11 mouse cellular contexts compared by ENCODE assay signal in the genomic region with DNA sequence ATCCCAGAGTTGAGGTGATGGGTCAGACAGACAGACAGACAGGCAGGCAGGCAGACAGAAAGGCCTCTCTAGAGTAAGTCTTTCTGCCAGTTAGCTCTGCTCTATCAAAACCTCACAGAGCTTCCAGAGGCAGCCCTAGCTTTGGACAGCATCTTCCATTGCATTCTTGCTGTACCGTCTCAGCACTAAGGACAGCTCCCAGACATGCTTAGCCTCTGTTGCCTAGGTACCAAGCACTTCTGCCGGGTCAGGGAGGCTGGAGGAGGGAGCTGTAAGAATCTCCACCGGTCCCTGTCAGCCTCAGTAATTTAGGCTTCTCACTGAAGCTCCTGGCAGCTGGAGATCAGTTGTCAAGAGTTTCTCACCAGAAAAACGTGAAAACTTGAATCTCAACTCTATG.
DNase-seq lines count a peak whose midpoint lies in the region; ATAC-seq and TF ChIP-seq lines count a peak whose summit lies in the region.
"Had no signal": no experiment of that assay in that cellular context is flagged by ENCODE, and none has a peak within 500 bp of the region (broad histone marks: within the 10 kb centered on the region; RNA-seq: fewer than 3 reads in every experiment).

No protein-coding gene starts in this region.

- WGBS in heart, embryonic 10.5 days, result 4% methylated on average over 4 of the region's 4 CpGs
- 0% methylated on average over 4 of the region's 4 CpGs for WGBS in midbrain, embryonic 10.5 days
- WGBS in midbrain, postnatal 0 days, result 3% methylated on average over 4 of the region's 4 CpGs
- 6% methylated on average over 4 of the region's 4 CpGs for WGBS in stomach, postnatal 0 days

- no peaks in the 10 kb centered on the region for H3K9me3 ChIP-seq in heart, embryonic 10.5 days
- H3K9me3 ChIP-seq in midbrain, embryonic 10.5 days (replicated peaks), result 0 out of 2 replicates have a peak, but pooled peaks cover 7% of the 10 kb centered on the region
- no peaks in the 10 kb centered on the region for H3K9me3 ChIP-seq in midbrain, postnatal 0 days (ENCODE audit: low read length)
- no peaks in the 10 kb centered on the region for H3K9me3 ChIP-seq in stomach, postnatal 0 days (ENCODE audit: control insufficient read depth, low read length)
- H3K9me3 ChIP-seq: heart, embryonic 15.5 days had no signal

- no peak overlapping the region for H3K4me3 ChIP-seq in heart, embryonic 10.5 days
- H3K4me3 ChIP-seq in midbrain, embryonic 10.5 days, result no peak overlapping the region
- H3K4me3 ChIP-seq in midbrain, postnatal 0 days (ENCODE audit: low read depth, low read length), result no peak overlapping the region
- H3K4me3 ChIP-seq in stomach, postnatal 0 days (ENCODE audit: low read depth, low read length), result no peak overlapping the region
- H3K4me3 ChIP-seq: erythroblast, embryonic 14.5 days; heart, embryonic 15.5 days had no signal

- TF ChIP-seq CTCF in midbrain, postnatal 0 days (IDR thresholded peaks at IDR 0.05), result no peak
- TF ChIP-seq CTCF in stomach, postnatal 0 days (IDR thresholded peaks at IDR 0.05; ENCODE audit: low read depth), result no peak

- TF ChIP-seq EP300 in stomach, postnatal 0 days (optimal IDR thresholded peaks at IDR 0.05), result no peak

- no peak overlapping the region for H3K4me2 ChIP-seq in midbrain, postnatal 0 days (ENCODE audit: low read depth, low read length, poor library complexity, severe bottlenecking)
- no peak overlapping the region for H3K4me2 ChIP-seq in stomach, postnatal 0 days (replicated peaks; ENCODE audit: low read depth)
- H3K4me2 ChIP-seq: heart, embryonic 15.5 days had no signal

- no peak overlapping the region for H3K27ac ChIP-seq in heart, embryonic 10.5 days
- H3K27ac ChIP-seq in midbrain, embryonic 10.5 days (replicated peaks), result no peak overlapping the region
- H3K27ac ChIP-seq in midbrain, postnatal 0 days (ENCODE audit: low read depth, low read length), result no peak overlapping the region
- H3K27ac ChIP-seq in stomach, postnatal 0 days (replicated peaks), result no peak overlapping the region
- H3K27ac ChIP-seq: heart, embryonic 15.5 days had no signal

- DNase-seq in heart, embryonic 10.5 days (ENCODE audit: low spot score), result peak; percentile 81
- DNase-seq in heart, adult 9 months (ENCODE audit: low spot score in 2 of 2), result no peak
- DNase-seq in midbrain, embryonic 10.5 days (ENCODE audit: low spot score), result peak; percentile 54
- DNase-seq in midbrain, postnatal 0 days (ENCODE audit: low spot score), result no peak
- DNase-seq in embryo, embryonic 11 days, result peak; percentile 83
- DNase-seq in stomach, postnatal 0 days (ENCODE audit: low spot score), result peak; percentile 22
- no peak for DNase-seq in spleen, adult 18-20 months
- DNase-seq in frontal cortex, adult 2 months (ENCODE audit: extremely low spot score in 1 of 2, low spot score in 1 of 2), result no peak
- DNase-seq: thymus, adult 18-20 months had no signal

- no peak for ATAC-seq in midbrain, postnatal 0 days (ENCODE audit: low FRiP score)
- no peak for ATAC-seq in stomach, postnatal 0 days (ENCODE audit: low FRiP score, low TSS enrichment)

- no peak overlapping the region for H3K9ac ChIP-seq in midbrain, postnatal 0 days (replicated peaks; ENCODE audit: low read length, poor library complexity, severe bottlenecking)
- H3K9ac ChIP-seq in stomach, postnatal 0 days (ENCODE audit: low read length), result no peak overlapping the region
- H3K9ac ChIP-seq: heart, embryonic 15.5 days had no signal

- H3K36me3 ChIP-seq in heart, embryonic 10.5 days, result no peaks in the 10 kb centered on the region
- no peaks in the 10 kb centered on the region for H3K36me3 ChIP-seq in midbrain, embryonic 10.5 days
- no peaks in the 10 kb centered on the region for H3K36me3 ChIP-seq in midbrain, postnatal 0 days (ENCODE audit: insufficient read depth, low read length)
- H3K36me3 ChIP-seq in stomach, postnatal 0 days (ENCODE audit: control insufficient read depth, insufficient read depth, low read length), result no peaks in the 10 kb centered on the region
- H3K36me3 ChIP-seq: heart, embryonic 15.5 days had no signal

- no peaks in the 10 kb centered on the region for H3K4me1 ChIP-seq in heart, embryonic 10.5 days
- H3K4me1 ChIP-seq in midbrain, embryonic 10.5 days, result peaks cover 5% of the 10 kb centered on the region; the same call in 1 of the 2 replicates
- no peaks in the 10 kb centered on the region for H3K4me1 ChIP-seq in midbrain, postnatal 0 days (ENCODE audit: insufficient read depth, low read length)
- no peaks in the 10 kb centered on the region for H3K4me1 ChIP-seq in stomach, postnatal 0 days (replicated peaks; ENCODE audit: control insufficient read depth, insufficient read depth)
- H3K4me1 ChIP-seq: heart, embryonic 15.5 days had no signal

- H3K27me3 ChIP-seq in heart, embryonic 10.5 days (ENCODE audit: insufficient read depth, poor library complexity, severe bottlenecking), result no peaks in the 10 kb centered on the region
- H3K27me3 ChIP-seq in midbrain, embryonic 10.5 days (ENCODE audit: low read depth, poor library complexity, severe bottlenecking), result no peaks in the 10 kb centered on the region
- no peaks in the 10 kb centered on the region for H3K27me3 ChIP-seq in midbrain, postnatal 0 days (ENCODE audit: insufficient read depth, low read length)
- no peaks in the 10 kb centered on the region for H3K27me3 ChIP-seq in stomach, postnatal 0 days (ENCODE audit: control insufficient read depth, insufficient read depth, low read length)
- H3K27me3 ChIP-seq: heart, embryonic 15.5 days had no signal

Comparison
In these comparisons a context has a peak if more than half of its experiments do, and no peak if none do; other contexts are left out.
1. DNase-seq: peak in heart, embryonic 10.5 days (single experiment), midbrain, embryonic 10.5 days (single experiment), embryo, embryonic 11 days (single experiment) and stomach, postnatal 0 days (single experiment); none in heart, adult 9 months (0 of 2), midbrain, postnatal 0 days (single experiment), spleen, adult 18-20 months (0 of 2) and frontal cortex, adult 2 months (0 of 2).